Mouse (Mus musculus): Measurements from ENCODE around the gene Atp9a. TPM values are rescaled to one million over a fixed set of nuclear protein-coding genes. Genes with fewer than 3 reads are reported as not detected.

The Atp9a gene
- polyA plus RNA-seq, 1 experiment: 29.9 TPM

GRCm38 (mm10) chr2:168729736-168730135, 12.5 kb downstream of the Atp9a start:
- no peaks in the 10 kb centered on the region for H3K4me1 ChIP-seq (replicated peaks; ENCODE audit: control insufficient read depth, insufficient read depth, low read length)
- DNase-seq: no peak
- no peak overlapping the region for H3K27ac ChIP-seq (ENCODE audit: control insufficient read depth, insufficient read depth, low read length)
- H3K4me3 ChIP-seq (ENCODE audit: control insufficient read depth, insufficient read depth, low read length): no peak overlapping the region
- TF ChIP-seq POLR2A (IDR thresholded peaks at IDR 0.05; ENCODE audit: control insufficient read depth, extremely low read depth, insufficient read depth, low read length, poor library complexity) (no peak), CTCF (IDR thresholded peaks at IDR 0.05; ENCODE audit: borderline replicate concordance, control insufficient read depth, extremely low read depth, insufficient read depth, low read length, poor library complexity) (no peak)
- H3K27me3 ChIP-seq (ENCODE audit: control insufficient read depth, insufficient read depth, low read length): no peaks in the 10 kb centered on the region
- 90% methylated on average over 12 of the region's 12 CpGs for WGBS
- H3K36me3 ChIP-seq (ENCODE audit: control insufficient read depth, insufficient read depth, low read length): no peaks in the 10 kb centered on the region

GRCm38 (mm10) chr2:168728045-168728444, 14.2 kb downstream of the Atp9a start:
- WGBS: 95% methylated on average over 12 of the region's 12 CpGs
- TF ChIP-seq CTCF (IDR thresholded peaks at IDR 0.05; ENCODE audit: borderline replicate concordance, control insufficient read depth, extremely low read depth, insufficient read depth, low read length, poor library complexity) (no peak), POLR2A (IDR thresholded peaks at IDR 0.05; ENCODE audit: control insufficient read depth, extremely low read depth, insufficient read depth, low read length, poor library complexity) (no peak)
- H3K4me3 ChIP-seq (ENCODE audit: control insufficient read depth, insufficient read depth, low read length): no peak overlapping the region
- DNase-seq: no peak
- H3K27me3 ChIP-seq (ENCODE audit: control insufficient read depth, insufficient read depth, low read length): no peaks in the 10 kb centered on the region
- H3K27ac ChIP-seq (ENCODE audit: control insufficient read depth, insufficient read depth, low read length): no peak overlapping the region
- H3K36me3 ChIP-seq (ENCODE audit: control insufficient read depth, insufficient read depth, low read length): no peaks in the 10 kb centered on the region
- H3K4me1 ChIP-seq (replicated peaks; ENCODE audit: control insufficient read depth, insufficient read depth, low read length): no peaks in the 10 kb centered on the region

GRCm38 (mm10) chr2:168726007-168726406, 16.2 kb downstream of the Atp9a start:
- no peak for TF ChIP-seq POLR2A (IDR thresholded peaks at IDR 0.05; ENCODE audit: control insufficient read depth, extremely low read depth, insufficient read depth, low read length, poor library complexity)
- Histone ChIP-seq H3K27me3 (ENCODE audit: control insufficient read depth, insufficient read depth, low read length) (no peaks in the 10 kb centered on the region), H3K27ac (ENCODE audit: control insufficient read depth, insufficient read depth, low read length) (no peak overlapping the region), H3K4me1 (replicated peaks; ENCODE audit: control insufficient read depth, insufficient read depth, low read length) (no peaks in the 10 kb centered on the region), H3K36me3 (ENCODE audit: control insufficient read depth, insufficient read depth, low read length) (no peaks in the 10 kb centered on the region), H3K4me3 (ENCODE audit: control insufficient read depth, insufficient read depth, low read length) (no peak overlapping the region)
- DNase-seq: no peak
- 71% methylated on average over 6 of the region's 6 CpGs for WGBS

- Histone ChIP-seq H3K4me3 (ENCODE audit: control insufficient read depth, insufficient read depth, low read length) (no peak overlapping the region), H3K27ac (ENCODE audit: control insufficient read depth, insufficient read depth, low read length) (no peak overlapping the region), H3K27me3 (ENCODE audit: control insufficient read depth, insufficient read depth, low read length) (no peaks in the 10 kb centered on the region), H3K36me3 (ENCODE audit: control insufficient read depth, insufficient read depth, low read length) (no peaks in the 10 kb centered on the region), H3K4me1 (replicated peaks; ENCODE audit: control insufficient read depth, insufficient read depth, low read length) (no peaks in the 10 kb centered on the region)
- no peak for DNase-seq
- 30% methylated on average over 14 of the region's 14 CpGs for WGBS
- TF ChIP-seq POLR2A (IDR thresholded peaks at IDR 0.05; ENCODE audit: control insufficient read depth, extremely low read depth, insufficient read depth, low read length, poor library complexity) (no peak), CTCF (IDR thresholded peaks at IDR 0.05; ENCODE audit: borderline replicate concordance, control insufficient read depth, extremely low read depth, insufficient read depth, low read length, poor library complexity) (no peak)
Observed at GRCm38 (mm10) chr2:168721313-168721712, 20.9 kb downstream of the Atp9a start.

GRCm38 (mm10) chr2:168719742-168720141, 22.5 kb downstream of the Atp9a start:
- H3K4me3 ChIP-seq (ENCODE audit: control insufficient read depth, insufficient read depth, low read length): no peak overlapping the region
- no peaks in the 10 kb centered on the region for H3K4me1 ChIP-seq (replicated peaks; ENCODE audit: control insufficient read depth, insufficient read depth, low read length)
- TF ChIP-seq POLR2A (IDR thresholded peaks at IDR 0.05; ENCODE audit: control insufficient read depth, extremely low read depth, insufficient read depth, low read length, poor library complexity): no peak
- 68% methylated on average over 4 of the region's 4 CpGs for WGBS
- no peak overlapping the region for H3K27ac ChIP-seq (ENCODE audit: control insufficient read depth, insufficient read depth, low read length)
- H3K27me3 ChIP-seq (ENCODE audit: control insufficient read depth, insufficient read depth, low read length): no peaks in the 10 kb centered on the region
- no peaks in the 10 kb centered on the region for H3K36me3 ChIP-seq (ENCODE audit: control insufficient read depth, insufficient read depth, low read length)
- peak; percentile 13 for DNase-seq

- WGBS: 95% methylated on average over 10 of the region's 10 CpGs
Observed at GRCm38 (mm10) chr2:168718735-168719134, 23.5 kb downstream of the Atp9a start.

GRCm38 (mm10) chr2:168718267-168718666, 23.9 kb downstream of the Atp9a start:
- no peaks in the 10 kb centered on the region for H3K36me3 ChIP-seq (ENCODE audit: control insufficient read depth, insufficient read depth, low read length)
- TF ChIP-seq POLR2A (IDR thresholded peaks at IDR 0.05; ENCODE audit: control insufficient read depth, extremely low read depth, insufficient read depth, low read length, poor library complexity) (no peak), CTCF (IDR thresholded peaks at IDR 0.05; ENCODE audit: borderline replicate concordance, control insufficient read depth, extremely low read depth, insufficient read depth, low read length, poor library complexity) (no peak)
- WGBS: 98% methylated on average over 2 of the region's 2 CpGs
- H3K27me3 ChIP-seq (ENCODE audit: control insufficient read depth, insufficient read depth, low read length): no peaks in the 10 kb centered on the region
- H3K27ac ChIP-seq (ENCODE audit: control insufficient read depth, insufficient read depth, low read length): no peak overlapping the region
- H3K4me1 ChIP-seq (replicated peaks; ENCODE audit: control insufficient read depth, insufficient read depth, low read length): no peaks in the 10 kb centered on the region
- no peak overlapping the region for H3K4me3 ChIP-seq (ENCODE audit: control insufficient read depth, insufficient read depth, low read length)
- DNase-seq: no peak

More at GRCm38 (mm10) chr2:168718735-168719134, 23.5 kb downstream of the Atp9a start:
- H3K27me3 ChIP-seq (ENCODE audit: control insufficient read depth, insufficient read depth, low read length): no peaks in the 10 kb centered on the region
- no peak overlapping the region for H3K4me3 ChIP-seq (ENCODE audit: control insufficient read depth, insufficient read depth, low read length)
- H3K36me3 ChIP-seq (ENCODE audit: control insufficient read depth, insufficient read depth, low read length): no peaks in the 10 kb centered on the region
- DNase-seq: no peak
- H3K27ac ChIP-seq (ENCODE audit: control insufficient read depth, insufficient read depth, low read length): no peak overlapping the region
- TF ChIP-seq POLR2A (IDR thresholded peaks at IDR 0.05; ENCODE audit: control insufficient read depth, extremely low read depth, insufficient read depth, low read length, poor library complexity): no peak
- no peak for TF ChIP-seq CTCF (IDR thresholded peaks at IDR 0.05; ENCODE audit: borderline replicate concordance, control insufficient read depth, extremely low read depth, insufficient read depth, low read length, poor library complexity)
- no peaks in the 10 kb centered on the region for H3K4me1 ChIP-seq (replicated peaks; ENCODE audit: control insufficient read depth, insufficient read depth, low read length)

Data from thymus, adult 2 months (tissue).